Mouse (Mus musculus) common myeloid progenitor, adult 5-6 weeks (primary cell): ENCODE results near the gene Etv6. TPM values are rescaled to one million over a fixed set of nuclear protein-coding genes. Genes with fewer than 3 reads are reported as not detected.

Source experiments
- ATAC-seq: replicated peaks from 2 replicates; pipeline ENCODE4 v1.8.0; 2016; ENCODE audit warnings: low read depth, mild to moderate bottlenecking, moderate TSS enrichment, inconsistent platforms; ENCODE audit not compliant: poor library complexity, severe bottlenecking
- total RNA-seq: library from RNA; stranded (forward); fragments of 200-1000, 187-1606 nt; gene quantifications from 2 replicates; pipeline ENCODE4 v1.2.3, GENCODE M21; 2017

Gene Etv6
- total RNA-seq, 1 experiment from 2014 or later, result 129 TPM

DNA sequence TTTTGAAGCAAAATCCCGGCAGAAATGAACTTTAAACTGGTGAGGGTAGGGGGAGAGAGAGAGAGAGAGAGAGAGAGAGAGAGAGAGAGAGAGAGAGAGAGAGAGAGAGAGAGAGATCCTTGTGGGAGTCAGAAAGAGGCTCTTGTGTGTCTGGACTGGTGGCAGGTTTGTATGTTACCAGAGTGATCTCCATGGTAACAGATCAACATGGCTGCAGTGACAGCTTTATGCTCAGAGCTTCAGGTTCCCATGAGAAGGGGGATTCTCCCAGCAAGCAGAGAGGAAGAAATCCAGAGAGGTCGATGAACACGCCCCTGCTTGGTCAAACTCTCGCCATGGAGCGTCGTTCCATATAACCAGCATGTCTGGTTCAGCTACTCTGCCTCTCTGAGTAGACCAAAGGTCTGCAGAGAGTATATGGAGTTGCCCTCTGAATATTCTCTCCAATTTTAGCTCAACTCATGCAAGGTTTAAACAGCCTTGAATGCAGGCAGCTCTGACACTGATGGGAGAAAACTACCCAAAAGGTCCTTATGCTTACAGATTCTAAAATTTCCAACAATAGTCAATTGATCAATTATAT lies 122.1 kb downstream of the Etv6 start:
- no peak for ATAC-seq

DNA sequence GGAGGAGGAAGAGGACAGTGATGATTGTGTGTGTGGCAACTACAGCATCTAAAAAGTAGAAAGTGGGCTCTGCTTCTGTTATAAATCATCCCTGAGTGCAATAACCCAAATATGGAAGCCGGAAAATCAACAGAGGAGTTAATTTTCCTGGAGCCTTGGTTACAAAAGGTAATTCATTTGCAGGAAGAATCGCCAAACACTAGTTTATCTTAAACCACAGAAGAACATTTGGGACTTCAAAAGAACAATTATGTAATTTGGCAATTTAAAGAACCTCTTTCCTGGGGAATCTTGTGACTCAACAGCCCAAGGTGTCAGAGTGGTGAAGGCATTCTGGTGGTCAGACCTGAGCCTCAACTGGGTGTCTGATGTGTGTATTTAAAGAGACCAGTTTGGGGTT lies 122.7 kb downstream of the Etv6 start:
- ATAC-seq, result no peak

DNA sequence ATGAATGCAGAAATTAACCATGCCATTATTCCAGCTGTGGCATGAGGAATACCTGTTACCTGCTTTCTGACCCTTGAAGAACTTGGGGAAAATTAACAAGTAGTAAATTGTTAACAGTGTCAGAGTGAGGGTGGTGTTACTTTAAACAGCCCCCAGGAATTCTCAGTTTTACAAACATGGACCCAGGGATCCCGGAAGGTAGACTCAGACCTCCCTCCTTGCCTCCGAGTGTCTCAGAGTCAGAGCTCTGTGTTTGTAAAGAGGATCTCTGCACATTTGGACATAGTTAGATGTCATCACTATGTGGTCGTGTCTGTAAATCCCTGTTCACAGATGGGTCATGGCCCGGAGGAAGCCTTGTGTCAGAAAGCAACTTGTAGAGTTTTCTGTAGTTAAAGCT lies 124.2 kb downstream of the Etv6 start:
- no peak for ATAC-seq

DNA sequence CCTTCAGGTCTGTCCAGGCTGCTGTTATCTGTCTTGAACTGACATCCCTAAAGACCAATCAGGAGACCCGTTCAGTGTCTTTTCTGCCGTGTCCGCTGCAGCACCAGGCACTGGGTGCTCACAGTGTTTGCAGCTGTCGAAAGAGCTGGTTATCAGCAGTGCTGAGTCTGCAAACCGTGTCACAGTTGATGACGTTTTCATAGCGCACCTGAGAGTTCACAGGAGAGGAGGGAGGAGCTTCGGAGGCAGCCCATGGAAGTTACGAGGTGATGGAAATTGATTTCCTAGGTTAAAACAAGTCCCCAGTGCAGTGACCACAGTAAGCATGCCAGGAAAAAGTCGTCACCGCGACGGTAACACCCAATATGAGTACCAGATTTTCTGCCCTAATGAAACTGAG lies 125.5 kb downstream of the Etv6 start:
- no peak for ATAC-seq

DNA sequence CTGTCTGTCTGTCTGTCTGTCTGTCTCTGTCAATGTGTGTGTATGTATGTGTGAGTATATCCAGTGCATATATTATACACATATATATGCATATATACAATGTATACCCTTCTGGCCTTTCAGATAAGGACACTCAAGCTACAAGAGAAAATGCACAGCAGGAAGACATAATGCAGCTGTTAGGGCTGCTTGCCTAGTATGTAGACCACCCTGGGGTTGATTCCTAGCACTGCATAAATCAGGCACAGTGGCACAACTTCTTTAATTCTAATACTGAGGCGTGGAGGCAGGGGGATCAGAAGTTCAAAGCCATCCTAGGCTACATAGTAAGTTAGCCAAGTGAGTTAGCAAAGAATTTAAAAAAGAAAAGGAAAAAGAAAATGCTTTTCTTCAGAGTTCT lies 127.8 kb downstream of the Etv6 start:
- ATAC-seq, result no peak

DNA sequence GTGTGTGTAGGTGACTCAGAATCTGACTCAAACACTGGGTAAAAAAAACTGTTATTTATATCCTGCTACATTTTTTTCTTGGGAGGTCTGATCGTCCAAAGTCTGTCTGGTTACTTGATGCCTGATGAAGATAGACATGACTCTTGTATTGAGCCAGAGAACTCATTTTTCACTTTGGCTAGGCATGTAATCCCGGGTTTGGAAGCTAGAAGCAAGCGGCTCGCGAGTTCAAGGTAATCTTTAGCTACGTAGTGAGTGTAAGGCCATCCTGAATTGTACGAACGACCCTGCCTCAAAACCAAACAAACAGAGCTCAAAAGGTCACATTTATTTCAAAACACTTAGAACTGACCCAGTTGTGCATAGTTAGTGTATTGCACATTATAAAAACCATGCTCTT lies 128.9 kb downstream of the Etv6 start:
- ATAC-seq, result no peak

DNA sequence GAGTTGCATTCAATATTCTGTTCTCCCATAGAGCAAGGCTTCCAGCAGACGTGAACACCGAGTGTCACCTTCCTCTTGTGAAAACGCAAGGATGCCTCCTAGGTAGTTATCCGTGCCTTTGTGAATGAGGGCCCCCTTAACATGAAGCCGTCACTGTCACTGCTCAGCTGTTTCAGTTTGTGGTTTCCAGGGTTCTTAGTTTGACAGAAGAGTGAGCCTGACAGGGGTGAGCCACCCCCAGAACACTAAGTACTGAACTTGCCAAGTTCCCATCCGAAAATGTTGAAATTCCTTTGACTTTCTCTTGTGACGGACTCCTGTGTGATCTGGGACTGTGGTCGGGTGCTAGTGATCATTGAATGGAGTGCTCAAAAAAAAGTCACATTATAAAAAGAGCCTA lies 129.5 kb downstream of the Etv6 start:
- ATAC-seq, result peak; percentile 47

DNA sequence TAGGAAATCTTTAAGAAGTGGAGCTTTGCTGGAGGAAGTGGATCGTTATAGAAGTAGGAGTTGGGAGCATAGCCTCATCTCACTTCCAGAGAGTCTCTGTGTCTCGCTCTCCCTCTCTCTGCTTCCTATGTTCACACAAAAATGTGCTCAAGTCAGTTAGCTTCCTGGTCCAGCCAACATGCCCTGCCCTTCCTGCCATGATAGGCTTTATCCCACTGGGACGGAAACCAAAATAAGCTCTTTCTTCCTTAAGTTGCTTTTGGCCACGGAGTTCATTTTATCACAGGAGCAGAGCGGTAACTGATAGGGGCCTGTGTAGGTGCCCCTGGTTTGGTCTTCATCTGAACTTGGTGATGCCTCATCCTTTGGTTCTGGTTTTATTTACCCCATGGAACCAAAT lies 132.5 kb downstream of the Etv6 start:
- no peak for ATAC-seq

DNA sequence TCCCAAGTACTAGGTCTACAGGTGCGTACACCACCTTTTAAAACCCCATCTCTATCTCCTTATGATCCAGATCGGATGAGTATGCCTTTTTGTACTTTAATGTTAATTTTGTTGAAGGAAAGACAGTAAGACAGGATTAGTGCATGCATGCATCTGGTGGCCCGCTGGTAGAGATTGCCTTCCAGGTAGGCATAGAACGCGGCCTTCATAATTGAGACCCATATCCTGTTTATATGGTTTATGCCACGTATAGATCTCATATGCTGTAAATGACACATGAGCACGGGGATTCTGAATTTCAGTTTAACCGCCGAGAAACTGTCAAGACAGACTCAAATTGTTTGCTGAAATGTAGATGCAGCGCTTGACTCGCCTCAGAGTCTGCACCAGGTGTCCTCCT lies 133.3 kb downstream of the Etv6 start:
- no peak for ATAC-seq

DNA sequence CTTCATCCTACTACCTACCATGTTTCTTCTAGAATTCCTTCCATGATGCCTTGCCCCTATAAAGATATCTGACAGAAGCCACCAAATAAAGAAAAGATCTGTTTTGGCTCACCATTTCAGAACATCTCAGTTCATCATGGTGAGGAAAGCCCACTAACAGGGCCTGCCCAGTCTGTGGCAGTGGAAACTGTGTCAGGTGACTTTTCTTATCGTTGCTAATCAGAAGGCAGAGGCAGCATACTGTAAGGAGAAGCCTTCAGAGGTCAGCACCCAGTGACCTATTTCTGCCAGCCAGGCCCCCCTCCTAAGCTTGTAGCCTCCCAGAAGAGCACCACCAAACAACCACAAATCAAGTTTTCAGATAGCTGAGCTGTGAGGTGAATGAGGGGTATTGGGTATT lies 135.7 kb downstream of the Etv6 start:
- peak; percentile 26 for ATAC-seq

DNA sequence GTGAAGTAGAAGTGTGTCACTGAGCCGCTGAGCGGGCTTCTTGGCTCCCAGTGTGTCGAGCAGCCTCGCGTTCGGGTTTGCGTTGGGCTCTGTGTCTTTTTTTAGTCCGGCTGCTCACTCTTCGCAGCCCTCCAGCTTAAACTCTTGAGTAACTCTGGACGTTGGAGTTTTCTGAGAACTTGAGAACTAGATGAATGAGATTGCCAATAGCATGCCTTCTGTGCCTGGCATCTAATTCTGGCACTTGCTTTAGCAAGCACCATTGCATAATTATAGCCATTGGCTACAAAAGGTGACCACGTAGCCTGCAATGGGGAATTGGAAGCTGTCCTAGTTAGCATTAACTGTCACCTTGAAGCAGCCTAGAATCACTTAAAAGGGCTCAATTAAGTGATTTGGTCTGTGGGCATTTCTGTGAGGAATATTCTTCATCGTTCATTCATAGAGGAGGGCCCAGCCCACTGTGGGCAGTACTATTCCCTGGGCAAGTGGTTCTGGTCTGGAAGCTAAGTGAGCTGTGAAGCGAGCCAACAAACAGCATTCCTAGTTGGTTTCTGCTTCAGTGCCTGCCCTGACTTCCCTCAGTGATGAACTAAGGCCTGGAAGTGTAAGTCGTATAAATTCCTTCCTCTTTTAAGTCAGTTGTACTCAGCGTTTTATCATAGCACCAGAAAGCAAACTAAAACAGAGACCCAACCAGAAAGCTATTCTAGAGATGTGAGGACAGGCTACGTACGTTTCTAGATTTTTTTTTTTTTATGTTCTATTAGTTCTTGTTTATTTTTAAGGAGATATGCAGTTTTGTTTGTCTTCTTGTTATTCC lies 136.6 kb downstream of the Etv6 start:
- 0 out of 2 replicates have a peak, but pooled peaks have one; percentile 10 for ATAC-seq

DNA sequence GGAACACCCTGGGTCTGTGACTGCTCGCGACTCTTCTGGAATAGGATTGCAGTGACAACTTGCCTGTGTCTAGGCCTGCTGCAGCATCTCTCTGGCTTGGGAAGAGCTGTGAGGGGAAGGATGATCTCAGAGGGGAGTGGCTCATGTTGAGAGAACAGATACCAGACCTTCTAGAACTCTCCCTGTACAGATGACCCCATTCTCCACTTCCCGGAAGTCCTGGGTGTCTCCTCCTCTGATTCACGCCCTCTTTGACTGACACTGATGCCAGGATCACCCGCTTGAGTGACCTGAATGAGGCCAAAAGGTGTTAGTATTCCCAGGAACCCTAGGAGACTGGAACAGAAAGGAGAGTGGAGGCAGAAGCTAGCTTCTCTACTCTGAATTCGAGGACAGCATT lies 137.9 kb downstream of the Etv6 start:
- 0 out of 2 replicates have a peak, but pooled peaks have one; percentile 7 for ATAC-seq

DNA sequence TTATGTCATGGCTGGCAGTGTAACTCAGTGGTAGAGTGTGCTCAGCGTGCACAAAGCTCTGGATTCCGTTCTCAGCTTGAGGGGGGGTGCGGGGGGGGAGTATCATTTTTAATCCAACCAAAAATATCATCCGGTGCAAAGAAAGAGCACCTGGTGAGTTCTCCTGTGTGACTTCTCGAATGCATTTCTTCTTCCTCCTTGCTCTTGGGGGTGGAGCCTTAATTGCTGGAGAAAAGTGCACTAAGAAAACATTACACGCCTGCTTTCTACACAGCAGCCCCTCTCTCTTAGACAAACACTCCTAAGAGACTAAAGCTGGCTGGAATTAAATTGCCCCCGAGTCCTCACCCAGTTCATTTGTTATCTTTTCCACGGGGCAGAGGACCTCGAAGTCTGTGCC lies 139.6 kb downstream of the Etv6 start:
- ATAC-seq, result no peak

DNA sequence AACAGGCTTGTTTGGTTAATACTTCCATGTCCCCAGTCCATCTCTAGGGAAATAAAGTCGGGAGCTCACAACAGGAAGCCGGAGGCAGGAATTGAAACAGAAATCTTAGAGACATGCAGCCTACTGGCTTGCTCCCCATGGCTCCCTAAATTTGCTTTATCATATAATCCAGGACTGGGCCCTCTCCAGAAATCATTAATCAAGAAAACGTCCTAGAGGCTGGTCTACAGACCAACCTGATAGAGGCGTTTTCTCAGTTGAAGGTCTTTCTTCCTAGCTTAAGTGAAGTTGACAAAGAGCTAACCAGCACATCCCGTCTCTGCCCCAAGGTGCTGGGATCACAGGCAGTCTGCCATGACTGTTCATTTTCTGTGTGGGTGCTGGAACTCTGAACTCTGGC lies 141.7 kb downstream of the Etv6 start:
- ATAC-seq, result no peak

DNA sequence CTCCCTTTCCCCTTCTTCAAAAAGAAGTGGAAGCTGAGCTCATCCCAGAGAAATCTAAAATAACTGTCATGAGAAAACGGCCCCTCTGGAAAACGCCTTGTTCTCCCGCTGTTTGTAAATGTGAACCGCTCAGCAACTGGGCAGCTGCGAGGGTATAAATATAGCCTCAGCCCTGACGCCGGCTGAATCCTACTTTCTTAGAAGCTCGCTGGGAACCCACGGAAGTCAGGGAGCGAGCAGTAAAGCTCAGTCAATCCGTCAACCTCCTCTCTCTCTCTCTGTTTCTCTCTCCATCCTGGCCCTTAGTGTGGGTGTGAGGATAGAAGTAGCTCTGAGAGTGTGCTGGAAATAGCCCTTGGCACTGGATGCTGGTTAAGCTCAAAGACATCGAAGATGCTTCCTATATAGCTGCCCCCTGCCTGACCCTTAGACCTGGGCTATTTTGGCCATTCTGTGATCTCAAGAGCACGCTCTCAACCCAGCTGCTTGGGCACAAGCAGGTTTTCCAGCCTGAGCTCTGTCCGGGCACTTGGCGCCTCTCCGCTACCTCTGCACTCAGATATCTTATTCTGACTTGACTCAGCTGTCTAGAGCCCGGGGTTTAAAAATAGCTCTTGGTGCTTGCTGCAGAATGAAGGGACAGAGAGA lies 146.9 kb downstream of the Etv6 start:
- ATAC-seq, result no peak

DNA sequence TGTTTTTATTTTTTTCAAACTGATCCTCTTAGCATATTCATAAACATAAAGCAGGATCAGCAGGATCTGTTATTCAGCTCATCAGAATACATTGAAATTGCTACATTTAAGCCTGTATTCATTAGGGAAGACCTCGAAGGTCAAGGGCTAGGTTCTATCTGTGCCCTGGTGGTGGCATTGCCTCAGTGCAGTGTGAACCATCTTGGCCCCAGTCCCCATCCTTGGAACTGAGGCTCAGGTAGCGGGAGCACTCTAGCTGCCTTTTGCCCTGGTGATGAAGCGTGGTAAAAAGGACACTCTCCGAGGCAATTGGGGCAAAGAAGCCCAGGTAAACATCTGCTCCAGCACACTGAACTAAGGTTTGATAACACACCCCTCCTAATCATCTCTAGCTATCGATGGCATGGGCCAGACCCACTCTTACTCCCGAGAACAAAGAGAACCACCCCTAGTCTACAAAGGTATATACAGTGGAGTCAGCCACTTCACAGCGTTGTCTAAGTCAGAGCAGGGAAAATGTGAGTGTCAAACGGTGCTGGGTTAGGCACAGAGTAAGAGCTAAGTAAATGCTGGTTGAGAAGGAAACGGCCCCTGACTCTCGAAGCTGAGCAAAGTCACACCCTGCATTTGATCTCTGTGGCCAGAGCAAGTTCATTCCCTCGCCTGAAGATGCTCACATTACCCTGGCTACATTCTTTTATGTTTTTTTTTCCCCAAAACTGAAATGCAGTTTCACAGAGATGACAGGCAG lies 148.3 kb downstream of the Etv6 start:
- ATAC-seq, result no peak

DNA sequence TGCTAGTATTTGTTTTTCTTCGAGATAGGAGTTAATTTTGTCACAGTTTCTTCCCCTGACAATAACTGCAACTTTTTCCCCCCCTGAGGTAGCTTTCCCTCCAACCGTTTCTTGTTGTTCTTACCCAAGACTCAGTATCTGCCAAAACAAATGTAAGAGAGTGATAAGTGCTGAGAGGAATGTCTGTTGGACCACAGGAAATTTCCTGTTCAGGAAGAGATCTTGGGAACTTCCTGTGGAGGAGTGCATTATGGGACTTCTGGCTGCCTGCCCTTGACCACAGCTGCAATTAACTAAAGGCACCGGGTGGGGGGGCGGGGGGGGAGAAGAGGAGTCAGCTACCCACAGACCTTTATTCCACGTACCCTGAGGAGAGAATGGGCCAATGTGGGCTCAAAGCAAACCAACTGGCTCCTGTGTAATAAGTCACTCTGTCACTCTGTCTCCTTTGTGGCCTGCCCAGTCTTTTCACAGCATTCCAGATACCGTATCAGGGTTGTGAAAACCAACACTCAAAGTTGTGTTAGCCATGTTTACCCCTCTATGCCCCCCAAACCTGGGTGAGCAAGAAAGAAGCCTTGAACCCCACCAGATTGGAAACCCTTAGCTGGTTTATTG lies 150.9 kb downstream of the Etv6 start:
- ATAC-seq, result peak; percentile 62

DNA sequence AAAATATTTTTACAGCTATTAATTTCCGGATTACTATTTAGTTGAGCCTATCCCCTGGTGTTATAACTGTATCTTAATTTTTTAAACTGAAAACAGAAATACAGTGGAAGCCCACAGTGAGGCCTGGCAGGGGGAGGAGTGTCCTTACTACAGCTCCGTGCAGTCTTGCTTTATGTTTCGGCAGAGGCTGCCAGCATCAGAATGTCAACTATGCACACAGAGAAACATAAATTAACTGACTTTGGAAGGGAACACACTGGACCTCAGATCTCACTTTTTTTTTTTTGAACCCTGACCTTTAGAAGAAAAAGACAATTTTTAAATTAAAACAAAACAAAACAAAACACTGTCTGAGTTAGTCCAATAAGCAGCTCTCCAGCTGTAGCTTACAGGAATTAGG lies 153.2 kb downstream of the Etv6 start:
- no peak for ATAC-seq

DNA sequence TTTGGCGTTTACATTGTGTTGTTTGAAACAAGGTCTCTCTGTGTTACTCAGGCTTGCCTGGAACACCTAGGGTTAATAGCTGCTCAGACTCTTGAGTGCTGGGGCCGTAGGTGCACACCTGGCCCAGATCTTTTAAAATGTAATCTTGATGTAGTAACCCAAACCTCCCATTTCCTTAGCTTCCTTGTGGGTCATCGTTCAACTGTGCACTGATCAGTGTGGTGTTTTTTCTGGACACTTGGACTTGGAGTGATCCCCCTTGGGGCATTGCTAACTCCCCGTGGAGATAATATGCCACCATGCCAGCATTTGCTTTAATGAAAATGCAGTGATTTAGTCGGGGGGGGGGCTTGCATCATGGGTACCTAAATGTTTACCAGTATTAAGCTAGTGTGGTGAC lies 153.7 kb downstream of the Etv6 start:
- no peak for ATAC-seq

DNA sequence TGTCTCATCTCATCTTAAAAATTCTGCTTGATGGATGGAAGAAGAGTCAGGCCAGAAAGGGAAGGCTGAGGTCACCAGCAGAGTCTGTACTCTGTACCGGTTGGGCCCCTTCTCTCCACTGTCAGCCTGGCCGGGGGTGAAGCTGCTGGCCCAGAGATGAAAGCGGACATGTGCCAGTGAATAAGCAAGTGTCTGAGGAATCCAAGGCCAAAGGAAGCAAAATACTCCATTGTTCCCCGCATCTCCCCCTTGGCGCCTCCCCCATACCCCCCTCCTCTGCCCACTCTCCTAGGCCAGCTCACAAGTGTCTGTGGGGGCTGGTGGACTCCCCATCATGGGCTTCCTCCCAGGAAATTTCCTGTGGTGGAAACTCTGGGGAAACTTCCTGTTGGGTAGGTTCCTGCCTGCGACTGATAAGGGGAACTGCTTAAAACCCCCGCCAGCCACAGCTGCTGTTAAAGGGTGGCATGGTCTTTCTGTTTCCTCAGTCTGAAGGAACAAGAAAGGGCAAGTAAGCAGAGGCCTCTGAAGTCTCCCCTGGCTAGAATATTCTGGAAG lies 154.2 kb downstream of the Etv6 start:
- peak; percentile 68 for ATAC-seq
